Mouse (Mus musculus): Measurements from ENCODE around the gene Rcc2. TPM values are rescaled to one million over a fixed set of nuclear protein-coding genes. Genes with fewer than 3 reads are reported as not detected.

The Rcc2 gene
- total and polyA plus RNA-seq, 3 experiments = 254 to 427 (median 270) TPM

GRCm38 (mm10) chr4:140726907-140727306, 26.6 kb downstream of the Rcc2 start:
- H3K79me2 ChIP-seq (ENCODE audit: control insufficient read depth, insufficient read depth, low read length, poor library complexity) = no peaks in the 10 kb centered on the region
- H3K4me3 ChIP-seq (ENCODE audit: control insufficient read depth in 1 of 2, insufficient read depth in 1 of 2, low read depth in 2 of 2, low read length in 2 of 2) = no peak overlapping the region
- H3K27me3 ChIP-seq (ENCODE audit: control insufficient read depth in 1 of 2, insufficient read depth in 2 of 2, low read length in 2 of 2) = no peaks in the 10 kb centered on the region
- TF ChIP-seq CTCF (IDR thresholded peaks at IDR 0.05 in 2 of 3, conservative IDR thresholded peaks at IDR 0.05 in 1 of 3; ENCODE audit: control insufficient read depth in 1 of 3, insufficient read depth in 1 of 3, low read depth in 2 of 3, low read length in 3 of 3, poor library complexity in 1 of 3, severe bottlenecking in 1 of 3) = no peak
- no peak for TF ChIP-seq UBTF (IDR thresholded peaks at IDR 0.05; ENCODE audit: borderline replicate concordance, insufficient read depth, low read depth, low read length)
- no peak for TF ChIP-seq TBP (IDR thresholded peaks at IDR 0.05; ENCODE audit: low read depth, low read length)
- no peak for TF ChIP-seq ZNF384 (IDR thresholded peaks at IDR 0.05; ENCODE audit: low read depth, low read length)
- no peak for TF ChIP-seq EP300 (IDR thresholded peaks at IDR 0.05; ENCODE audit: low read depth in 1 of 2, low read length in 2 of 2)
- TF ChIP-seq SMC3 (IDR thresholded peaks at IDR 0.05; ENCODE audit: low read depth, low read length) = no peak
- no peak for TF ChIP-seq SIN3A (IDR thresholded peaks at IDR 0.05; ENCODE audit: low read length)
- TF ChIP-seq ELF1 (IDR thresholded peaks at IDR 0.05; ENCODE audit: low read depth, low read length) = no peak
- no peak for TF ChIP-seq GATA1 (IDR thresholded peaks at IDR 0.05; ENCODE audit: low read depth, low read length)
- no peak for TF ChIP-seq BHLHE40 (IDR thresholded peaks at IDR 0.05; ENCODE audit: borderline replicate concordance, low read depth, low read length)
- TF ChIP-seq NELFE (IDR thresholded peaks at IDR 0.05; ENCODE audit: low read depth, low read length) = no peak
- TF ChIP-seq JUND (IDR thresholded peaks at IDR 0.05; ENCODE audit: low read depth, low read length) = no peak
- no peak for TF ChIP-seq POLR2A (IDR thresholded peaks at IDR 0.05; ENCODE audit: control insufficient read depth in 1 of 2, insufficient read depth in 1 of 2, low read depth in 1 of 2, low read length in 2 of 2, poor library complexity in 1 of 2)
- TF ChIP-seq MEF2A (IDR thresholded peaks at IDR 0.05; ENCODE audit: extremely low read depth, insufficient replicate concordance, low read depth, low read length, poor library complexity, severe bottlenecking) = no peak
- TF ChIP-seq MAX (IDR thresholded peaks at IDR 0.05; ENCODE audit: low read length) = no peak
- TF ChIP-seq POLR2AphosphoS5 (IDR thresholded peaks at IDR 0.05; ENCODE audit: borderline replicate concordance, low read depth, low read length) = no peak
- TF ChIP-seq USF1 (IDR thresholded peaks at IDR 0.05; ENCODE audit: low read depth, low read length) = no peak
- TF ChIP-seq KAT2A (conservative IDR thresholded peaks at IDR 0.05; ENCODE audit: low read depth, low read length) = no peak
- no peak for TF ChIP-seq TCF12 (IDR thresholded peaks at IDR 0.05; ENCODE audit: low read depth, low read length)
- no peak for TF ChIP-seq ZKSCAN1 (IDR thresholded peaks at IDR 0.05; ENCODE audit: low read depth, low read length)
- H3K36me3 ChIP-seq (ENCODE audit: control insufficient read depth in 1 of 2, insufficient read depth in 2 of 2, low read length in 2 of 2) = no peaks in the 10 kb centered on the region
- no peaks in the 10 kb centered on the region for H3K4me1 ChIP-seq (ENCODE audit: control insufficient read depth in 1 of 2, insufficient read depth in 2 of 2, low read length in 2 of 2)
- no peak overlapping the region for H3K9ac ChIP-seq (ENCODE audit: control insufficient read depth, low read depth, low read length, poor library complexity, severe bottlenecking)
- DNase-seq (ENCODE audit: low read depth, low spot score) = no peak
- H3K9me3 ChIP-seq (replicated peaks; ENCODE audit: insufficient read depth, low read length) = no peaks in the 10 kb centered on the region
- no peak overlapping the region for H3K27ac ChIP-seq (ENCODE audit: control insufficient read depth, low read depth, low read length)

GRCm38 (mm10) chr4:140731654-140732053, 31.3 kb downstream of the Rcc2 start:
- Histone ChIP-seq H3K36me3 (ENCODE audit: control insufficient read depth in 1 of 2, insufficient read depth in 2 of 2, low read length in 2 of 2) (no peaks in the 10 kb centered on the region; a peak in 1 of 4 replicates), H3K9me3 (replicated peaks; ENCODE audit: insufficient read depth, low read length) (no peaks in the 10 kb centered on the region), H3K4me1 (ENCODE audit: control insufficient read depth in 1 of 2, insufficient read depth in 2 of 2, low read length in 2 of 2) (no peaks in the 10 kb centered on the region), H3K79me2 (ENCODE audit: control insufficient read depth, insufficient read depth, low read length, poor library complexity) (no peaks in the 10 kb centered on the region), H3K4me3 (ENCODE audit: control insufficient read depth in 1 of 2, insufficient read depth in 1 of 2, low read depth in 2 of 2, low read length in 2 of 2) (no peak overlapping the region), H3K27ac (ENCODE audit: control insufficient read depth, low read depth, low read length) (no peak overlapping the region), H3K27me3 (ENCODE audit: control insufficient read depth in 1 of 2, insufficient read depth in 2 of 2, low read length in 2 of 2) (no peaks in the 10 kb centered on the region; a peak in 1 of 4 replicates), H3K9ac (ENCODE audit: control insufficient read depth, low read depth, low read length, poor library complexity, severe bottlenecking) (no peak overlapping the region)
- peak; percentile 40 for DNase-seq (ENCODE audit: low read depth, low spot score)
- TF ChIP-seq SMC3 (IDR thresholded peaks at IDR 0.05; ENCODE audit: low read depth, low read length) (peak; percentile 50), CHD1 (IDR thresholded peaks at IDR 0.05; ENCODE audit: low read depth, low read length) (no peak), CTCF (IDR thresholded peaks at IDR 0.05 in 2 of 3, conservative IDR thresholded peaks at IDR 0.05 in 1 of 3; ENCODE audit: control insufficient read depth in 1 of 3, insufficient read depth in 1 of 3, low read depth in 2 of 3, low read length in 3 of 3, poor library complexity in 1 of 3, severe bottlenecking in 1 of 3) (peak; percentile 56 to 76 (median 67)), RAD21 (IDR thresholded peaks at IDR 0.05; ENCODE audit: low read depth, low read length) (peak; percentile 14), UBTF (IDR thresholded peaks at IDR 0.05; ENCODE audit: borderline replicate concordance, insufficient read depth, low read depth, low read length) (no peak), MEF2A (IDR thresholded peaks at IDR 0.05; ENCODE audit: extremely low read depth, insufficient replicate concordance, low read depth, low read length, poor library complexity, severe bottlenecking) (no peak), SIN3A (IDR thresholded peaks at IDR 0.05; ENCODE audit: low read length) (no peak), TAL1 (IDR thresholded peaks at IDR 0.05; ENCODE audit: low read length) (no peak)
